ENCODE assay signal across 22 mouse cellular contexts in genomic region chrX:145753427-145753826, GRCm38 (mm10).
A peak's percentile ranks its signal among the peaks of the same experiment; 100 is the strongest.
DNase-seq lines count a peak whose midpoint lies in the region; TF ChIP-seq lines count a peak whose summit lies in the region.
"Had no signal": no experiment of that assay in that cellular context is flagged by ENCODE, and none has a peak within 500 bp of the region (broad histone marks: within the 10 kb centered on the region; RNA-seq: fewer than 3 reads in every experiment).

No protein-coding gene starts in this region.

- no peak overlapping the region for H3K4me3 ChIP-seq in cortical plate, adult 2 months (ENCODE audit: insufficient read depth, low read length)
- H3K4me3 ChIP-seq: forebrain, embryonic 10.5 days; forebrain, embryonic 13.5 days; heart, embryonic 12.5 days; heart, embryonic 15.5 days had no signal

- intact Hi-C loops in left cerebral cortex, postnatal 4 days (cut with DNase I), result no loop called here
- intact Hi-C loops in heart, postnatal 10 days (cut with DNase I), result no loop called here

- H3K27ac ChIP-seq in cortical plate, adult 2 months (ENCODE audit: insufficient read depth, low read length), result no peak overlapping the region
- H3K27ac ChIP-seq: forebrain, embryonic 10.5 days; forebrain, embryonic 13.5 days; heart, embryonic 15.5 days; hindbrain, embryonic 14.5 days; hindbrain, postnatal 0 days had no signal

- no peak for TF ChIP-seq POLR2A in cortical plate, adult 2 months (IDR thresholded peaks at IDR 0.05; ENCODE audit: extremely low read depth, insufficient read depth, low read length)

- H3K4me1 ChIP-seq in cortical plate, adult 2 months (ENCODE audit: control insufficient read depth, insufficient read depth, low read length), result no peaks in the 10 kb centered on the region
- H3K4me1 ChIP-seq: forebrain, embryonic 10.5 days; forebrain, embryonic 13.5 days; heart, embryonic 12.5 days; heart, embryonic 15.5 days had no signal

- DNase-seq in left cerebral cortex, adult 18-20 months (ENCODE audit: low spot score in 2 of 2), result peak; percentile 1 to 24
- no peak for DNase-seq in left cerebral cortex, postnatal 4 days
- DNase-seq in right cerebral cortex, adult 18-20 months, result peak; percentile 14
- DNase-seq in right cerebral cortex, postnatal 25 days, result no peak
- no peak for DNase-seq in heart, postnatal 10 days
- DNase-seq: adrenal gland, adult 8-10 months; adrenal gland, postnatal 25 days; B cell, adult 2 months; cerebellum, adult 18-20 months; cerebellum, postnatal 10 days; cerebellum, postnatal 36 days; gastrocnemius, postnatal 25 days; heart, adult 18-20 months; heart, postnatal 14 days; heart, postnatal 4 days had no signal

- 0 out of 2 replicates have a peak, but pooled peaks have one; percentile 13 for TF ChIP-seq CTCF in cortical plate, adult 2 months (IDR thresholded peaks at IDR 0.05; ENCODE audit: extremely low read depth, insufficient read depth, low read length)

Comparison
In these comparisons a context has a peak if more than half of its experiments do, and no peak if none do; other contexts are left out.
1. DNase-seq: peak in left cerebral cortex, adult 18-20 months (2 of 2) and right cerebral cortex, adult 18-20 months (single experiment); none in left cerebral cortex, postnatal 4 days (single experiment), right cerebral cortex, postnatal 25 days (single experiment) and heart, postnatal 10 days (0 of 2).